Mouse (Mus musculus): ENCODE measurements around the gene Slc22a2.

DNA sequence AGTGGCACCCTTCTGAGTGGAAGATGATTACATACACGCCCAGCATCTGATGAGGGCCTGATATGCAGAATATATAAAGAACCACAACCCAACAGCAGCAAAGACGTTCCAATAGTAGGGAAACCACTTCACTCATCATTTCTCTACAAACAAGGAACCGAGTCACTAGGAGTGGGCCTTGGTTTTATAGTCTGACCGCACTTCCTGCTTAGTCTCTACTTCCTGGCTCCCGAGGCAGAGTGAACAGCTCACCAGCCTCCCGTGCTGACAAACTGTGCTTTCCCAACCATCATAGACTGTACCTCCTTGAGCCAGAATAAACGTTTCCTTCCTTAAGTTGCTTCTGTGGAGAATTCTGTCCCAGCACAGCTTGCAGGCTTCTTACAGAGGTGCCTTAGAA, 71.9 kb downstream of the Slc22a2 start:
- TF ChIP-seq GATA1 (IDR thresholded peaks at IDR 0.05; ENCODE audit: low read length): no peak
- no peak for TF ChIP-seq TAL1 (IDR thresholded peaks at IDR 0.05; ENCODE audit: low read length)

Measured in erythroblast, embryonic 14.5 days (primary cell).